Mouse (Mus musculus) cerebellum, adult 2 months (tissue): ENCODE results near the gene Dao.

ENCODE experiments used
- CTCF ChIP-seq: fragments of 200-500 bp; IDR thresholded peaks from 2 replicates; pipeline ENCODE4 v1.5.1; 2011; ENCODE audit warnings: low read depth, mild to moderate bottlenecking, control low read depth, low read length, moderate library complexity, borderline replicate concordance; ENCODE audit not compliant: insufficient read depth
- POLR2A ChIP-seq: fragments of 200-500 bp; IDR thresholded peaks from 2 replicates; pipeline ENCODE4 v1.6.1; 2011; ENCODE audit warnings: low read length, control low read depth, borderline replicate concordance; ENCODE audit not compliant: insufficient read depth

- TF ChIP-seq CTCF (no peak), POLR2A (peak; percentile 58)
Measured at GRCm38 (mm10) chr5:113993487-113994465, 9.7 kb upstream of the Dao start, which contains the start of gene Ssh1.
